Mouse (Mus musculus): ENCODE measurements around the gene Gnaz. TPM values are rescaled to one million over a fixed set of nuclear protein-coding genes. Genes with fewer than 3 reads are reported as not detected.
A peak's percentile ranks its signal among the peaks of the same experiment; 100 is the strongest.

The Gnaz gene
- total RNA-seq, 2 experiments from 2014 or later: not detected

DNA sequence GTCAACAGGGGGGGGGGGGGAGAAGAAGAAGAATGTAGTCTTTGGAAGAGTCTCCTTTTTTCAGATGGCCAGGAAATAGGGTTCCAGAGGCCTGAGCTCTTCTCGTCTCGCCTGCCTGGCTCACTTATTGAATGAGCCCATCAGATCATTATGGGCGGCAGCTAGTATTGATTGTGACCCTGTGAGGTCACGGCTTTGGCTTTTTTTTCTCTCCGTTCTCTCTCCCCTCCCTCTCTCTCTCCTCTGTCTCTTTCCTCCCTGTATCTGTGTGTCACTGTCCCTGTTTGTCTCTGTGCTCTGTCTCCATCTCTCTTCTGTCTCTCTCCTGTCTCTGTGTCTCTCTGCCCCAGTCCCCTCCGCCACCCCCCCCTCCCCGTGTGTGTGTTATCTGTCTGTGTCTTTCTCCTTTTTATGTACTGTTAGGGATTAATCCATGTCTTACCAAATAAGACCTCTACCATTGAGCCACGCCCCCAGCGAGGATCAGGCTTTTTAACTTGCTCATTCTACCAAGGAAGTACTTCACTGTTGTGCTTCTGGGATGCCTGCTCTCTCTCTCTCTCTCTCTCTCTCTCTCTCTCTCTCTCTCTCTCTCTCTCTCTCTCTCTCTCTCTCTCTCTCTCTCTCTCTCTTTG lies 91.9 kb downstream of the Gnaz start:
- no peak for ATAC-seq (replicated peaks; ENCODE audit: low FRiP score, low TSS enrichment, poor library complexity, severe bottlenecking)

DNA sequence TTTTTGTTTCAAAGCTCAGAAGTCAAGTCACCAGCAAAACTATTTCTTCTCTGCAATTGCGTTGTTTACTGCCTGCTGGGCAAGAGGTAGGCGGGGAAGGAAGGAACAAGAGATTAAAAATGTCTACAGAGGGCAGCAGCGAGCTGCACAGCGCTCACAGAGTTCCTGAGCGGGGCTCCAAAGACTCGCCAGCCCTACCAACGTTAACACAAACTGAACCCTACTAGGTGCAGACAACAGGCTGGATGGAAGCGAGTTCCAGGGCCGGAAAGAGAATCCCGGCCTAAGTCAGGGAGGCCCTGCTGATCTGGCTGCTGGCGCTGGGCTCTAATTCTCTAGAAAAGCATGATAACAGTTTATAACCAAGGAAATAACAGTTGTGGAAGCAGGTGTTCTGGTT lies 92.4 kb downstream of the Gnaz start:
- ATAC-seq (replicated peaks; ENCODE audit: low FRiP score, low TSS enrichment, poor library complexity, severe bottlenecking): peak; percentile 73

DNA sequence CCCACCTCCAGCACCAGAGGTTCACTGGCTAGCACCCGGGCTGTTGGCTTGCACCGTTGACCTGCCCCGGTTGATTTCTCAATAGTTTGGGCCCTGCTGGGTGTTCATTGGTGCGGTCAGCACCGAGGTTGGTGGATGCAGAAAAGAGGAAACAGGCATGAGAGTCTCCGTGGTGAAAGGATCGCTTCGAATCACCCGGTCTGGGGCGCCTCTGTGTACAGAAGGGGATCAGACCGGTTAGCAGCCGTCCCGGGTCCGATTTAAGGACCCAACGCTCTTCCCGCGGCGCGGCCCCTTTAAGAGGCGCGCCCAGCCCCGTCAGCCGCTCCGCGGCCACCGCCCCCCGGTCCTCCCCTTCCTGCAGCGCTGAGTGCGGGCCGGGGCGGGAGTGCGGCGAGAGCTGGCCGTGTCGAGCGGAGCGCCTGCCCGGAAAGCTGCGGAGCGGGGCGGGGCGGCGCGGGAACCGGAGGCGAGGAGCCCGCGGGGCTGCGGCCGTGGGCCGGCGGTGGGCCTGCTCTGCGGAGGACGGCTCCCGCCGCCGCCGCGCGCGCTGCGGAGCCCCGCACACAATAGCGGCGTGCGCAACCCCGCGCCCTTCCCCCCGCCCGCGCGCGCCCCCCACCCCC lies 93.4 kb downstream of the Gnaz start, which contains the start of gene Bcr:
Gene Bcr, plus strand, starts transcription at position 376 of the 626 bp plus-strand sequence.
- ATAC-seq (replicated peaks; ENCODE audit: low FRiP score, low TSS enrichment, poor library complexity, severe bottlenecking): peak; percentile 67

DNA sequence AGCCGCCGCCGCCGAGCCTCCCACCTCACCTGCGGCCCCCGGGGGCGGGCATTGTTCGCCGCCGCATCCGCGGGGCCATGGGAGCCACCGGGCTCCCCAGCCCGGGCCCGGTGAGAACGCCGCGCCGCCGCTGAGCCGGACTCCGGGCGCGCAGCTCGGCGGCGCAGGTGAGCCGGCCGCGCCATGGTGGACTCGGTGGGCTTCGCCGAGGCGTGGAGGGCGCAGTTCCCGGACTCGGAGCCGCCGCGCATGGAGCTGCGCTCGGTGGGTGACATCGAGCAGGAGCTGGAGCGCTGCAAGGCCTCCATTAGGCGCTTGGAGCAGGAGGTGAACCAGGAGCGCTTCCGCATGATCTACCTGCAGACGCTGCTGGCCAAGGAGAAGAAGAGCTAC lies 93.9 kb downstream of the Gnaz start:
- no peak for ATAC-seq (replicated peaks; ENCODE audit: low FRiP score, low TSS enrichment, poor library complexity, severe bottlenecking)

DNA sequence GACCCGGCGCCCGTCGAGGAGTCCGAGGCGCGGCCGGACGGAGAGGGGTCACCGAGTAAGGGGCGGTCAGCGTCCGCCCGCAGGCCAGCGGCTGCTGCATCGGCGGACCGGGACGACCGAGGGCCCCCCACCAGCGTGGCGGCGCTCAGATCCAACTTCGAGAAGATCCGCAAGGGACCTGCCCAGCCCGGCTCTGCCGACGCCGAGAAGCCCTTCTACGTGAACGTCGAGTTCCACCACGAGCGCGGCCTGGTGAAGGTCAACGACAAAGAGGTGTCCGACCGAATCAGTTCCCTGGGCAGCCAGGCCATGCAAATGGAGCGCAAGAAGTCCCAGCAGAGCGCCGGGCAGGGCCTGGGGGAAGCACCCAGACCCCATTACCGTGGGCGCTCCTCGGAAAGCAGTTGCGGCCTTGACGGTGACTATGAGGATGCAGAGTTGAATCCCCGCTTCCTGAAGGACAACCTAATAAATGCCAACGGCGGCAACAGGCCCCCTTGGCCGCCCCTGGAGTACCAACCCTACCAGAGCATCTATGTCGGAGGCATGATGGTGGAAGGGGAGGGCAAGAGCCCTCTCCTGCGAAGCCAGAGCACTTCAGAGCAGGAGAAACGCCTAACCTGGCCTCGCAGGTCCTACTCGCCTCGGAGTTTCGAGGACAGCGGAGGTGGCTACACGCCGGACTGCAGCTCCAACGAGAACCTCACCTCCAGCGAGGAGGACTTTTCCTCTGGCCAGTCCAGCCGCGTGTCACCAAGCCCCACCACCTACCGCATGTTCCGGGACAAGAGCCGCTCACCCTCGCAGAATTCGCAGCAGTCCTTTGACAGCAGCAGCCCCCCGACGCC lies 94.6 kb downstream of the Gnaz start:
- ATAC-seq (replicated peaks; ENCODE audit: low FRiP score, low TSS enrichment, poor library complexity, severe bottlenecking): no peak

DNA sequence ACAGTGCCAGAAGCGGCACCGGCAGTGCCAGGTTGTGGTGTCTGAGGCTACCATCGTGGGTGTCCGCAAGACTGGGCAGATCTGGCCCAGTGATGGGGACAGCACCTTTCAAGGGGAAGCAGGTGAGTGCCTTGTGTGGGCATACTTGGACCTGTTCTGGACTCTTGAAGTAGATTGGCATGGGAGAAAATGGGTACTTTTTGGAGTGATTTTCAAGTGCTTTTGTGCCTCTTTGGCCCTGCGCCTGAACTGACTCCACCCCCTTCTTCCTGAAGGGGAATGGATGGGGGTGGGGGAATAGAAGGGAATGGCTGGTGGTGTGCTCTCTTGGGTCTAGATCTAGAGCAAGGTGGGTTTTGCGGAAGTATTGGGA lies 95.2 kb downstream of the Gnaz start:
- ATAC-seq (replicated peaks; ENCODE audit: low FRiP score, low TSS enrichment, poor library complexity, severe bottlenecking): no peak

DNA sequence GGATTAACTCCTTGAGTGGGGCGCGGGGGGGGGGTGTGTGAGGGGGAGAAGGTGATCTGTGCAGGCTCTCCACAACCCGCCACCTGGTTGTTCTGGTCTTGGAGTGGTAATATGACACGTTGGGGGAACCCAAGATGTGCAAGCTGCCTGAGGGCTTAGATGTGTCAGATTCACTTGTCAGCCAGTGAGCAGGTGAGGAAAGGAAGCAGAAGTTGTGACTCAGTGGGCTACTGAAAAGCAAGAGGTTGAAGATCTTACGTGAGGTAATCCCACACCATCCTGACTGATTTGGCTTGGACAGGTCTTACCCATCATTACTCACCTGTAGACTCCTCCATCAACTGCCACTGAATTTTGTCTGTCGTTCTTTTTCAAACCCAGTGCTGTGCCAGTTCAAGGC lies 95.6 kb downstream of the Gnaz start:
- ATAC-seq (replicated peaks; ENCODE audit: low FRiP score, low TSS enrichment, poor library complexity, severe bottlenecking): no peak

DNA sequence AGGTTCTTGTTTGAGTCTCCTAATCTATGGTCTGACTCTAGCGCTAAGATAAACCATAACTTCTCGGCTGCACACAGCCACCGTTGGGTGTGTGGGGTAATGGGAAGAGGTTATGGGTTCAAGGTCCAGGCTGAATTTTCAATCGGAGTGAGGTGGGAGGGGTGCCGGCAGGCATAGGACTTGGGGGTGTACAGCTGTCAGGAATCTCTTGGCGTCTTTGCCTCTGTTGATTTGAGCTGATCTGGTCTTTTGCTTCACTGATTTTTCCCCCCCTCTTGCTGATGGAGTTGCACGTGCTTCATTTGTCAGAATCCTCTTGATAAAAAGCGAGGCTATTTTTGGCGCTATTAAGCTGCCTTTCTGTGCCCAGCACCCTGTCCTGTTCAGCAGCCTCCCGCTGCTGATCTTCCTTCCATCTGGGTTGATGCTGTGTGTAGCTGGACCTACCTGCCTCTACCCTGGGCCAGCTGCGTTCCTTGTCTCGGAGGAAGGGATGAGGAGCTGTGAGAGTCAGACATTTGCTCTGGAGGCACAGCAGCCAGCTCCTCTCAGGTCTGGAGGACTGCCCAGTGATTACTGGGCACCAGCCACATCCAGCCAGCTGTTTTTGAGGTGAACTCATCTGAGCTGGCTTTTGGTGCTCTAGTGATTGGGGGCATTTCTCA lies 96.5 kb downstream of the Gnaz start:
- no peak for ATAC-seq (replicated peaks; ENCODE audit: low FRiP score, low TSS enrichment, poor library complexity, severe bottlenecking)

DNA sequence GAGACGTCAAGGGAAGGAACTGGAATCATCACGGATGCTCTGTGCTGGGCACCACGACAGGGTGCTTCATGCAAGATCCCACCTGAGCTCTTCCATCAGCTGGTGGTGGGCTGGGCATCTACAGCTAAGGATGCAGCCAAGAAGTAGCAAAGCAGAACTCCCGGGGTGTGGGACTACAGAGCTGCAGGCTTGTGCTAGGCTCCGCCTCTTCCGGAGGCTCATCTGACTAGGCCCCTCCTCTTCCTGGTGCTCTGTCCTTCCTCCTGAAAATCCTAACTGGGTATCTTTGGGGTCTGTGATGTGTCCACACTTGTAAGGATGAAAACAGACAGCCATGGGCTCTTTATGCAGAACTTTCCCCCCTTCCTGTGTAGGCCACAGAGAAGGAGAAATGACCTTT lies 98.7 kb downstream of the Gnaz start:
- ATAC-seq (replicated peaks; ENCODE audit: low FRiP score, low TSS enrichment, poor library complexity, severe bottlenecking): no peak

Other genes starting within 250 kb of the Gnaz start
- gene Rsph14, start 65.4 kb downstream of the Gnaz start, total RNA-seq (2014; fragmentation: Nextera tagmentation): not detected in 2 replicates
- not detected in 2 replicates for gene Rsph14, start 65.4 kb downstream of the Gnaz start, total RNA-seq (2017)
- gene Rab36, start 69.9 kb downstream of the Gnaz start, total RNA-seq (2014; fragmentation: Nextera tagmentation): not detected in 2 replicates
- not detected in 2 replicates for gene Rab36, start 69.9 kb downstream of the Gnaz start, total RNA-seq (2017)
- gene Bcr, start 93.4 kb downstream of the Gnaz start, total RNA-seq (2014; fragmentation: Nextera tagmentation): 4.0 and 5.5 TPM in 2 replicates
- gene Bcr, start 93.4 kb downstream of the Gnaz start, total RNA-seq (2017): 1.4 and 6.9 TPM in 2 replicates
- 25.5 and 30.8 TPM in 2 replicates for gene Specc1l, start 244.9 kb downstream of the Gnaz start, total RNA-seq (2014; fragmentation: Nextera tagmentation)
- gene Specc1l, start 244.9 kb downstream of the Gnaz start, total RNA-seq (2017): 36.3 and 37.2 TPM in 2 replicates

Measured in megakaryocyte-erythroid progenitor cell, adult 5-6 weeks (primary cell).